Mouse (Mus musculus): ENCODE results near the gene Tex19.1.

The Tex19.1 gene

DNA sequence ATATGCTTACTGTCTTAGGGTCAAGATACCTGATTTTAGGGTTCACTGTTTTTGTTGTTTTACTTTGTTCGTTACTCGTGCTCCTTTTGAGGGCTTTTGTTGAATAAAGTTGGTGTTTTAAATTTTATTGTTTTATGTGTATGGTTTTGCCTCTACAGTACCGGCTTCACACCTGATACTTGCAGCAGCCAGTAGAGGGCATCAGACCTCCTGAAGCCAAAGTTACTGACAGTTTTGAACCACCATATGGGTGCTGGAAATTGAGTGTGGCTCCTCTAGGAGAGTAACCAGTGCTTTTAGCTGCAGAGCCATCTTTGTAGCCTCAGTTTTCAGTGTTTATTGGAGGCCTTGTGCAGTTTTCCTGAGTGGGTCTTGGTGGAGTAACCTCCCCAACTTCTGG, 2.2 kb downstream of the Tex19.1 start:
- no peak for DNase-seq

DNA sequence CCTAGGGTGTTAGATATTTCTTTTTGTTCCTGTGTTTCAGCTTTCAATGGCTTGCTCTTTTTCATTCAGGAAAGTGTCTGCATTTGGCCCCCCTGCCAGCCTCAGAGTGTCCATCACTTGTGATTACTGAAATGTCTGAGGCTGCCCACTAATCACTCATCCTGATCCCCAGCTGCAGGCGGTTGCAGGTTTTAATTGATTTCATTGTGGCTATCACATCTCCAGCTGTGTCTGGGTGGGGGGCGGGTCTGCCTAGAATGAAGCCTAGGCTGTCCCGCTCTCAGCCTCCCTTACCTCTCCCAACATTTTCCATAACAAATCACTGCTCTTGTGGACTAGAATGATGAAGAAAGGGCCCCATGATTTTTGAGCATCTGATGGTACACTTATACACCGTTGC, 8.3 kb downstream of the Tex19.1 start:
- no peak for DNase-seq

DNA sequence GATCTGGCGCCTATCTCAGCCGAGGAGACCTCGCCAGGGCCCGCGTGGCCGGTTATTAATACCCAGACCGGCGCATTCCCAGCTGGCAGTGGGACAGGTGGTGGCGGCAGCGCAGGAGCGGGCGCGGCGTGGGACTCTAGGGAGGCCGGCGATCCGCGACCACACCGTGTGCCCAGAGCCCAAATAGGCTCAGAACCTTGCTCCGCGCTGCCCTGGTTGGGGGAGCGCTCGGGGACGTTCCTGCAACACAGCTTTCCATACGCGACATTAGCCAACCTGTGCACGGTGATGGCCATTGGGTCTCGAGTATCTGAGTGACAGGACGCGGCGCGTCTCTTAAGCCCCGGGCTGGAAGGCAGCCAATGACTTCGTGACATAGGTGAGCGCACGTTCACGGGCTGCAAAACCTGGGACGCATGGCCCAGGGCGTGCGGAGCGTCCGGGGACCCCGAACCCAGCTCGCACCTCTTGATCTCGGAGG, 10.5 kb downstream of the Tex19.1 start:
- DNase-seq = no peak

DNA sequence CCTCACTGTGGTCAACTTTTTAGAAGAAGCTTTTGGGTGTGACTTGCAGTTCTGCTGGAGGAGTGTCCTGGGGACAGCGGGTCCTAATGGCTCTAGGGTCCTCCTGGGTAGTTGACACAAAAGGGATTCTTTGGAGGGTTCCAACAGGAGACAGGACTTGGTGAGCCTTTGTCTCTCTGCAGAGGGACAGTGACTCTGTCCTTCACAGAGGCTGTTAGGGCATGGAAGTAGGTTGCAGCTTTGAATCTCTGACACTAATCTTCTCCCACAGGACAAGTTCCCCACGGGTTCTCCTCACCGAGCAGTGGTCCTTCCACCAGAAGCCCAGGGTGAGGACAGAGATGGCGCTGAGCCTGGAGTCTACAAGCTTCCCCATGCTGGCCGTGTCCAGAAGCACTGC, 14.0 kb downstream of the Tex19.1 start, which contains the start of gene Uts2r:
Gene Uts2r (plus strand): TSS at position 301 of the 400 bp plus-strand sequence.
- DNase-seq = no peak

DNA sequence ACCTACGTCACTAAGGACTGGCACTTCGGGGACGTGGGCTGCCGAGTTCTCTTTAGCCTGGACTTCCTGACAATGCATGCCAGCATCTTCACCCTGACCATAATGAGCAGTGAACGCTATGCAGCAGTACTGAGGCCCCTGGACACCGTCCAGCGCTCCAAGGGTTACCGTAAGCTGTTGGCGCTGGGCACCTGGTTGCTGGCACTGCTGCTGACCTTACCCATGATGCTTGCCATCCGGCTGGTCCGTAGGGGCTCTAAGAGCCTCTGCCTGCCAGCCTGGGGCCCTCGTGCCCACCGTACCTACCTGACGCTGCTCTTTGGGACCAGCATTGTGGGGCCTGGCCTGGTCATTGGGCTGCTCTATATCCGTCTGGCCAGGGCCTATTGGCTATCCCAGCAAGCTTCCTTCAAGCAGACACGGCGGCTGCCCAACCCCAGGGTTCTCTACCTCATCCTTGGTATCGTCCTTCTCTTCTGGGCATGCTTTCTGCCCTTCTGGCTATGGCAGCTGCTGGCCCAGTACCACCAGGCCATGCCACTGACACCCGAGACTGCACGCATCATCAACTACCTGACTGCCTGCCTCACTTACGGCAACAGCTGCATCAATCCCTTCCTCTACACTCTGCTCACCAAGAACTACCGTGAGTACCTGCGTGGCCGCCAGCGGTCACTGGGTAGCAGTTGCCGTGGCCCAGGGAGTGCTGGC, 14.8 kb downstream of the Tex19.1 start:
- DNase-seq = no peak

DNA sequence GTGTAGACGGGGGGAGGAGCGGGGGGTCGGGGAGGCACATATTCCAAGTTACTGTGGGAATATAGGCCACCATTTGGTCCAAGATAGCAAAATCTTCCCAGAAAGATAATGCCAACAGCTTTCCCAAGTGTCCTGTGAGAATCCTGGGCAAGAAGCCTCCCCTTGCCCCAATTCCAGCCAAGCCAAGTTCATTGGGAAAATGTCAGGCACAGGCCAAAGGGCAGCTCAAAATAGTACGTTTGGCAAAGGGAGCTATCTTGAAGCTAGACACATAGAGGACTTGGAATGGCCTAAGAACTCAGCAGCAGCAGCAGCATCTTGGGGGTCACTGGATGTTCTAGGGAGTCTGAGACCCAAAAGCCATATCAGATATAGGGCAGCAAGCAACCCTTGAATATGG, 17.8 kb downstream of the Tex19.1 start:
- no peak for DNase-seq

DNA sequence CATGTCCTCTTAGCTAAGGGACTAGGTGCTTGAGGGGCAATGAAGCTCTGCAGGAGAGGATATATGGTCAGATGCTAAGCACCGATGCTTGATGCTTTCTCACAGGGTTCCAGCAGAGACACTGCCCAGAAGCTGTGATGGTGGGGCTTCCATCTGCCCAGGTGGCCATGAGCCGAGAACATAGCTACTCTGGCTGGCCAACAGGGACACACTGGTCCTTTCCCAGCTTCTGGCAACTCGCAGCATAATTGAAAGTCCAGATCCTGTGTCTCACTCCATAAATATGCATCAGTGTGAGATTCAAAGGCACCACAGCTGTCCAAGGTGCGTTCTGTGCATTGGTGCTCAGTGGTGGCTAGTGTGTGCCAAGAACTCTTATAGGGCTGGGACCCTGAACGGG, 27.3 kb downstream of the Tex19.1 start:
- DNase-seq = no peak

DNA sequence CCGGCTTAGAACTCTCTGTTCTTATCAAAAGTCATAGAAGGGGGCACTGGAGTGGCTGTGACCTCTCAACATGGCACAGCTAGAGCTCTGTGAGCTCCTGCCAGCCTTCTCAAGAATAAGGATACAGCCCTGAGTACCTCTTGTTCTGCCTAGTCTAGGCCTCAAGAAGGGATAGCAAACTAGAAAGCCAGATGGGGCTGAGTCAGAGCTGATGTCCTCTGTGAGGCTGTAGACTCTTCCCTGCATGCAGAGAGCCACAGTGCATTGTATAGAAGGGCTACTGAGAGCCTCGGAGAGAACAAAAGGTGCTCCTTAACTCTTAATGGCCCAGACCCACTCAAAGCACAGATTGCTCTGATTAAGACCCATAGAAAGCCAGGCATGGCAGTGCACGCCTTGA, 28.3 kb downstream of the Tex19.1 start:
- no peak for DNase-seq

DNA sequence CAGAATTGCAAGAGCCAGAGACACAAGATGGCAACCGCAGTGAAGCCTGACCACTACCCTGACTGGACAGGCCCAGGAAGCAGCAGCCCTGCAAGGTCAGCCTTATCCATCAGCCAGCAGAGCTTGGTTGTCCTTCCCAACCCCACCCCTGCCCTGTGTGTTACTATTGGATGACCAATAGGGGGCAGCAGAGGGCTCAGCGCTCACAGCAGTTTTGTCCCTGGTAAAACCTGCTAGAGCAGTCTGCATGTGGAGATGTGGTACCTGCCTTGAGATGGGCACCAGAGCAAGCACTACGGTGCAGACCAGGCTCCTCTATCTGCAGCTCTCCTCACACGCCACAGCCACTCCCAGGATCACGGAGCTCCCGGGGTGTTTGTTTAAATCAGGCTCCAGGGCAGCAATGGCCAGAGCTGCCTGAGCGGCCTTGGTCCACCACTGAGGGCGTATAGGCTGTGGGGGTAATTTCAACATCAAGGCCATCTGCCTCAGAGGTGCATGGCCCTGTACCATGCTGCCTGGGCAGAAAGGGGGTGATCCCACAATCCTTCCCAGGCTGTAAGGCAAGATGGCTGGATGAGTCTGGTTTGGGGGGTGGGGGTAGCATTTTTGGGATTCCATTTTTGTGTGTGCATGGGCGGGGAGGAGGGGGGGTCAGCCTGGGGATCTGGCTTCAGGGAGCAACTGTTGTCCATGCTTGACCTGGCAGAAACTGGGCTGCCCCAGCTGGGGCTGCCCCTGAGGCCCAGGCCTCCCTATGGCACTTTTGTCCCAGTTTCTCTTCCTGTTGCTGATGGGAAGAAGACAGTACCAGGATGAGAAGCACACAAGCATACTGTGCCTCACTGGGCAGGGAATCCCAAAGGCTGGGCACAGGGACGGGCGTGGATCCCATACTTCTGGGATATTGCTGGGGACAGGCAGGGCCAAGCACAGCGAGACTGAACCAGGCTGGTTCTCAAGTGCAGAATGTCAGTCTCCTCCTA, 30.6 kb downstream of the Tex19.1 start:
- no peak for DNase-seq

DNA sequence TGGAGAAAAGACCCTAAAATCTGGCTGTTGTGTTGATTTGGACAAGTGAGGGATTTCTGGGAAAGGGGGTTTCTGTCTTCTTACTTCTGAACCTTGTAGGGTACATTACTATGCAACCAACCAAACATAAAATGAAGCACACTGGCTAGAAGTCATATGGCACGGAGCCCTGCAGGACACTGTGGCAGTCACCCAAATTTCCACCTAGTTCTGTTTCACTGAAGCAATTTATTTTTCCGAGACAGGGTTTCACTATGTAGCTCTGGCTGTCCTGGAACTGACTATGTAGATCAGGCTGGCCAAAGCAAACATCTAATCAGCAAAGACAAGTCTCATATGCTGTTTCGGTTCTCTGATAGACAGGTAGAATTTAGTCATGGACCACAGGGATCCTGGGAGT, 43.7 kb downstream of the Tex19.1 start:
- no peak for DNase-seq

DNA sequence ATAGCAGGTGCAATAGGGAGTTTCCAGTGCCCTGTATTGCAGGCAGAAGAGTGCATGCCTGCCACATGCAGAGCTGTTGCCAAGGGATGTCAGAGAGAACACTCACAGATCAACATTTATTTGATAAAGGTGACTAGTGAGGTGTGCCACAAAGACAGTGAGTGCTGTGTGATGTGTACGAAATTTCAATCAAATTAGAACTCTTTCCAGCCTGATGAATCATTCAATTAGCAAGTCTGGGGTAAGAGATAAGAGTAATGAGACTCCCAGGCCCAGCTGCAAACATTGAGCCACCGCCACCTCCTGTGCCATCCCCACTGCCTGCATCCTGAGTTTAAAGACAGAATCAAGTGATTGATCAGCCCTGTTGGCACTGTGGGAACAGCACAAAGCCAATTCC, 46.8 kb downstream of the Tex19.1 start:
- DNase-seq = no peak

DNA sequence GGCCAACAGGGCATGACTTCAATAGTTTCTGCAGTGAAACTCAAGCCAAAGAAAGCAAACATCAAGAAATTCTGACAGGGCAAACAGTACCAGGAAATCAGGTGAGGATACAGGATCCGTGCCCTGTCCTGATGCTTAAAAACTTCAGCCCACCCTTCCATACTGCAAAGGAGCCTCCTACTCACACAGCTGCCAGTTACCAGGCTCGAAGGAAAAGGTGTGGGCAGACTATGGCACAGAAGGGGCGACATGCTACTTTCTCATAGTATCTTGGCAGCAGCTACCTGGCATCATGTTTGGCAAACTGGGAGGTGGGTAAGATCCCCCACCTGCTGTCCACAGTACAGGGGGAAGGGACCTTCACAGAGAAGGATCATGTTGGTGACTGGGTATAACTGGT, 47.5 kb downstream of the Tex19.1 start:
- DNase-seq = no peak

All from right cerebral cortex, postnatal 25 days (tissue).